Mouse (Mus musculus) embryonic facial prominence, embryonic 11.5 days (tissue): Measurements from ENCODE around the gene Palld. TPM values are rescaled to one million over a fixed set of nuclear protein-coding genes. Genes with fewer than 3 reads are reported as not detected.
A peak's percentile ranks its signal among the peaks of the same experiment; 100 is the strongest.

Source experiments
- ATAC-seq: fragments of 200-750 bp; cut with Nextera tagmentation; replicated peaks from 2 replicates; pipeline ENCODE4 v1.8.0; 2017; ENCODE audit warnings: low read depth; ENCODE audit not compliant: insufficient number of reproducible peaks, low FRiP score, low TSS enrichment
- DNase-seq: peaks from one replicate; pipeline ENCODE4 v3.0.0-alpha.2; 2015; ENCODE audit warnings: low spot score
- H3K27ac ChIP-seq: fragments of 300-500 bp; sonication (generic); replicated peaks from 2 replicates; pipeline ENCODE4 v1.5.1; 2014; ENCODE audit warnings: mild to moderate bottlenecking, low read depth, low read length, control low read depth
- H3K27me3 ChIP-seq: fragments of 300-500 bp; sonication (generic); 2 replicates; pipeline ENCODE4 v1.6.1; 2014; ENCODE audit warnings: mild to moderate bottlenecking, low read length, moderate library complexity, mixed read lengths; ENCODE audit not compliant: control insufficient read depth, insufficient read depth
- H3K36me3 ChIP-seq: fragments of 300-500 bp; sonication (generic); replicated peaks from 2 replicates; pipeline ENCODE4 v1.6.1; 2014; ENCODE audit warnings: low read depth, mild to moderate bottlenecking, low read length, moderate library complexity, mixed read lengths; ENCODE audit not compliant: control insufficient read depth, insufficient read depth
- H3K4me1 ChIP-seq: fragments of 300-500 bp; sonication (generic); 2 replicates; pipeline ENCODE4 v1.6.1; 2014; ENCODE audit warnings: low read length, mixed read lengths; ENCODE audit not compliant: control insufficient read depth, insufficient read depth
- H3K4me2 ChIP-seq: fragments of 300-500 bp; sonication (generic); 2 replicates; pipeline ENCODE4 v1.6.1; 2014; ENCODE audit warnings: low read depth, mild to moderate bottlenecking, control low read depth, low read length, moderate library complexity
- H3K4me3 ChIP-seq: fragments of 300-500 bp; sonication (generic); 2 replicates; pipeline ENCODE4 v1.5.1; 2014; ENCODE audit warnings: low read depth, low read length, control low read depth
- H3K9ac ChIP-seq: fragments of 300-500 bp; sonication (generic); replicated peaks from 2 replicates; pipeline ENCODE4 v1.6.1; 2014; ENCODE audit warnings: mild to moderate bottlenecking, control low read depth, low read length
- H3K9me3 ChIP-seq: fragments of 300-500 bp; sonication (generic); replicated peaks from 2 replicates; pipeline ENCODE4 v1.6.1; 2016; ENCODE audit warnings: mild to moderate bottlenecking, low read length, inconsistent platforms, mixed read lengths; ENCODE audit not compliant: control insufficient read depth
- WGBS: fragments of 180-500 bp; shearing (Covaris S2); extraction: QIAGEN DNeasy Blood & Tissue Kit; methylation state at CpG from one replicate; pipeline ENCODE4 v1.1.7; 2014; 5-methylcytosine and 5-hydroxymethylcytosine counted together
- polyA plus RNA-seq: library from polyadenylated mRNA; unstranded; fragments of >200 nt; fragmentation: Nextera tagmentation; extraction: Ambion mirVana; gene quantifications from 2 replicates; pipeline ENCODE4 v1.2.1, GENCODE M21; 2014

Gene Palld
- polyA plus RNA-seq, 1 experiment from 2014 or later: 52.4 TPM

GRCm38 (mm10) chr8:61745181-61745980 is 157.1 kb downstream of the Palld start:
- Histone ChIP-seq H3K9me3 (no peaks in the 10 kb centered on the region), H3K27ac (no peak overlapping the region), H3K4me2 (no peak overlapping the region), H3K27me3 (no peaks in the 10 kb centered on the region), H3K4me1 (peaks cover 4% of the 10 kb centered on the region), H3K9ac (no peak overlapping the region), H3K36me3 (no peaks in the 10 kb centered on the region), H3K4me3 (no peak overlapping the region)
- DNase-seq (peak; percentile 53), ATAC-seq (peak; percentile 75; the same call in 1 of the 2 replicates)
- WGBS: 52% methylated on average over 10 of the region's 10 CpGs

- Histone ChIP-seq H3K27me3 (no peaks in the 10 kb centered on the region), H3K4me2 (no peak overlapping the region), H3K4me3 (no peak overlapping the region), H3K36me3 (no peaks in the 10 kb centered on the region), H3K9ac (no peak overlapping the region), H3K4me1 (peaks cover 4% of the 10 kb centered on the region), H3K27ac (no peak overlapping the region), H3K9me3 (no peaks in the 10 kb centered on the region)
- DNase-seq (no peak), ATAC-seq (no peak)
- WGBS: 82% methylated on average over 5 of the region's 6 CpGs
Measured at GRCm38 (mm10) chr8:61743764-61744562, 158.5 kb downstream of the Palld start.

GRCm38 (mm10) chr8:61737465-61737864 is 165.0 kb downstream of the Palld start:
- H3K9ac ChIP-seq: no peak overlapping the region
- DNase-seq (no peak), ATAC-seq (no peak)
- no peaks in the 10 kb centered on the region for H3K9me3 ChIP-seq
- no peaks in the 10 kb centered on the region for H3K36me3 ChIP-seq
- no peak overlapping the region for H3K27ac ChIP-seq
- H3K4me3 ChIP-seq: no peak overlapping the region
- H3K27me3 ChIP-seq: no peaks in the 10 kb centered on the region
- H3K4me2 ChIP-seq: no peak overlapping the region
- WGBS: 92% methylated on average over 4 of the region's 4 CpGs
- H3K4me1 ChIP-seq: no peaks in the 10 kb centered on the region

GRCm38 (mm10) chr8:61736739-61737243 is 165.7 kb downstream of the Palld start:
- 85% methylated on average over 8 of the region's 8 CpGs for WGBS
- H3K9me3 ChIP-seq: no peaks in the 10 kb centered on the region

GRCm38 (mm10) chr8:61736117-61736516 is 166.4 kb downstream of the Palld start:
- H3K9me3 ChIP-seq: no peaks in the 10 kb centered on the region
- ATAC-seq (no peak), DNase-seq (no peak)
- WGBS: 48% methylated on average over 4 of the region's 4 CpGs
- H3K27me3 ChIP-seq: no peaks in the 10 kb centered on the region
- no peak overlapping the region for H3K4me2 ChIP-seq
- H3K36me3 ChIP-seq: no peaks in the 10 kb centered on the region
- H3K27ac ChIP-seq: no peak overlapping the region
- H3K9ac ChIP-seq: no peak overlapping the region
- H3K4me1 ChIP-seq: no peaks in the 10 kb centered on the region
- H3K4me3 ChIP-seq: no peak overlapping the region

More at GRCm38 (mm10) chr8:61736739-61737243, 165.7 kb downstream of the Palld start:
- ATAC-seq: no peak
- Histone ChIP-seq H3K4me2 (no peak overlapping the region), H3K9ac (no peak overlapping the region), H3K27ac (no peak overlapping the region), H3K4me1 (no peaks in the 10 kb centered on the region), H3K4me3 (no peak overlapping the region), H3K36me3 (no peaks in the 10 kb centered on the region), H3K27me3 (no peaks in the 10 kb centered on the region)
- no peak for DNase-seq

GRCm38 (mm10) chr8:61734164-61734563 is 168.3 kb downstream of the Palld start:
- Histone ChIP-seq H3K27me3 (no peaks in the 10 kb centered on the region), H3K27ac (no peak overlapping the region), H3K4me2 (no peak overlapping the region), H3K4me1 (no peaks in the 10 kb centered on the region), H3K9ac (no peak overlapping the region), H3K9me3 (no peaks in the 10 kb centered on the region), H3K4me3 (no peak overlapping the region), H3K36me3 (no peaks in the 10 kb centered on the region)
- no peak for DNase-seq
- no peak for ATAC-seq
- whole genome bisulfite sequencing: 91% methylated on average over 8 of the region's 8 CpGs

GRCm38 (mm10) chr8:61732184-61732583 is 170.3 kb downstream of the Palld start:
- ATAC-seq (no peak), DNase-seq (no peak)
- H3K9me3 ChIP-seq: no peaks in the 10 kb centered on the region
- H3K9ac ChIP-seq: no peak overlapping the region
- H3K4me3 ChIP-seq: no peak overlapping the region
- no peak overlapping the region for H3K27ac ChIP-seq
- no peaks in the 10 kb centered on the region for H3K27me3 ChIP-seq
- no peaks in the 10 kb centered on the region for H3K36me3 ChIP-seq
- no peak overlapping the region for H3K4me2 ChIP-seq
- H3K4me1 ChIP-seq: no peaks in the 10 kb centered on the region
- WGBS: 80% methylated on average over 6 of the region's 6 CpGs
